Mouse (Mus musculus): ENCODE data around the gene Spaca4. TPM values are rescaled to one million over a fixed set of nuclear protein-coding genes. Genes with fewer than 3 reads are reported as not detected.

The Spaca4 gene
- total and polyA plus RNA-seq, 3 experiments, result 0.38 TPM; not detected in 2

- TF ChIP-seq ZNF384 (IDR thresholded peaks at IDR 0.05; ENCODE audit: low read depth, low read length), result no peak
- no peak for TF ChIP-seq TBP (IDR thresholded peaks at IDR 0.05; ENCODE audit: low read depth, low read length)
- no peak for TF ChIP-seq SMC3 (IDR thresholded peaks at IDR 0.05; ENCODE audit: low read depth, low read length)
- TF ChIP-seq MAFK (IDR thresholded peaks at IDR 0.05; ENCODE audit: borderline replicate concordance, low read depth, low read length), result no peak
- no peak for TF ChIP-seq RCOR1 (IDR thresholded peaks at IDR 0.05; ENCODE audit: low read depth, low read length)
- no peak for TF ChIP-seq POLR2A (IDR thresholded peaks at IDR 0.05; ENCODE audit: control insufficient read depth in 1 of 2, insufficient read depth in 1 of 2, low read depth in 1 of 2, low read length in 2 of 2, poor library complexity in 1 of 2)
- no peak for TF ChIP-seq MEF2A (IDR thresholded peaks at IDR 0.05; ENCODE audit: extremely low read depth, insufficient replicate concordance, low read depth, low read length, poor library complexity, severe bottlenecking)
- TF ChIP-seq E2F4 (IDR thresholded peaks at IDR 0.05; ENCODE audit: borderline replicate concordance, low read depth, low read length), result no peak
- 0 out of 2 replicates have a peak, but pooled peaks have one; percentile 16 for TF ChIP-seq CHD1 (IDR thresholded peaks at IDR 0.05; ENCODE audit: low read depth, low read length)
- TF ChIP-seq POLR2AphosphoS5 (IDR thresholded peaks at IDR 0.05; ENCODE audit: borderline replicate concordance, low read depth, low read length), result no peak
- TF ChIP-seq ZKSCAN1 (IDR thresholded peaks at IDR 0.05; ENCODE audit: low read depth, low read length), result no peak
- TF ChIP-seq MAZ (IDR thresholded peaks at IDR 0.05; ENCODE audit: low read depth, low read length), result no peak
- TF ChIP-seq NRF1 (IDR thresholded peaks at IDR 0.05; ENCODE audit: insufficient read depth, low read depth, low read length, poor library complexity, severe bottlenecking), result no peak
- TF ChIP-seq MXI1 (IDR thresholded peaks at IDR 0.05; ENCODE audit: low read depth, low read length), result no peak
- peak; percentile 7; the same call in 1 of the 2 replicates for TF ChIP-seq ETS1 (IDR thresholded peaks at IDR 0.05; ENCODE audit: low read depth, low read length)
- TF ChIP-seq HCFC1 (IDR thresholded peaks at IDR 0.05; ENCODE audit: low read depth, low read length), result peak; percentile 26; the same call in 1 of the 2 replicates
- no peak for TF ChIP-seq TCF12 (IDR thresholded peaks at IDR 0.05; ENCODE audit: low read depth, low read length)
- TF ChIP-seq GATA1 (IDR thresholded peaks at IDR 0.05; ENCODE audit: low read depth, low read length), result no peak
- TF ChIP-seq MAX (IDR thresholded peaks at IDR 0.05; ENCODE audit: low read length), result no peak; the same call in 1 of the 2 replicates
- TF ChIP-seq USF1 (IDR thresholded peaks at IDR 0.05; ENCODE audit: low read depth, low read length), result no peak
- no peak; the same call in 1 of the 2 replicates for TF ChIP-seq CHD2 (IDR thresholded peaks at IDR 0.05; ENCODE audit: low read length)
- no peak for TF ChIP-seq ZMIZ1 (IDR thresholded peaks at IDR 0.05; ENCODE audit: low read depth, low read length)
- TF ChIP-seq RAD21 (IDR thresholded peaks at IDR 0.05; ENCODE audit: low read depth, low read length), result no peak
- no peak for TF ChIP-seq JUND (IDR thresholded peaks at IDR 0.05; ENCODE audit: low read depth, low read length)
- TF ChIP-seq SIN3A (IDR thresholded peaks at IDR 0.05; ENCODE audit: low read length), result no peak
- no peak for TF ChIP-seq MYB (IDR thresholded peaks at IDR 0.05; ENCODE audit: low read depth, low read length)
- no peak for TF ChIP-seq ELF1 (IDR thresholded peaks at IDR 0.05; ENCODE audit: low read depth, low read length)
- TF ChIP-seq GABPA (IDR thresholded peaks at IDR 0.05; ENCODE audit: low read depth, low read length), result no peak
- no peak for TF ChIP-seq KAT2A (conservative IDR thresholded peaks at IDR 0.05; ENCODE audit: low read depth, low read length)
- TF ChIP-seq POLR2AphosphoS2 (IDR thresholded peaks at IDR 0.05; ENCODE audit: low read length), result peak; percentile 27; the same call in 1 of the 2 replicates
- Histone ChIP-seq H3K27ac (ENCODE audit: control insufficient read depth, low read depth, low read length) (peak overlapping the region; percentile 97), H3K9me3 (replicated peaks; ENCODE audit: insufficient read depth, low read length) (no peaks in the 10 kb centered on the region), H3K4me3 (ENCODE audit: control insufficient read depth in 1 of 2, insufficient read depth in 1 of 2, low read depth in 2 of 2, low read length in 2 of 2) (peak overlapping the region; percentile 50 to 54), H3K4me1 (ENCODE audit: control insufficient read depth in 1 of 2, insufficient read depth in 2 of 2, low read length in 2 of 2) (peaks cover 0 to 12% of the 10 kb centered on the region in 2 experiments; a peak in 1 of 4 replicates), H3K79me2 (ENCODE audit: control insufficient read depth, insufficient read depth, low read length, poor library complexity) (peaks cover 7% of the 10 kb centered on the region), H3K9ac (ENCODE audit: control insufficient read depth, low read depth, low read length, poor library complexity, severe bottlenecking) (peak overlapping the region; percentile 81), H3K36me3 (ENCODE audit: control insufficient read depth in 1 of 2, insufficient read depth in 2 of 2, low read length in 2 of 2) (peaks cover 0 to 5% of the 10 kb centered on the region in 2 experiments; a peak in 2 of 4 replicates), H3K27me3 (ENCODE audit: control insufficient read depth in 1 of 2, insufficient read depth in 2 of 2, low read length in 2 of 2) (no peaks in the 10 kb centered on the region)
- DNase-seq (ENCODE audit: low read depth, low spot score), result peak; percentile 72
Measured at GRCm38 (mm10) chr7:45708221-45708761, 17.3 kb downstream of the Spaca4 start.

Measured in MEL (cell line).